Mouse (Mus musculus): Measurements from ENCODE around the gene Max. TPM values are rescaled to one million over a fixed set of nuclear protein-coding genes. Genes with fewer than 3 reads are reported as not detected.

Max gene
- polyA plus RNA-seq, 1 experiment from 2014 or later = 11.6 TPM

DNA sequence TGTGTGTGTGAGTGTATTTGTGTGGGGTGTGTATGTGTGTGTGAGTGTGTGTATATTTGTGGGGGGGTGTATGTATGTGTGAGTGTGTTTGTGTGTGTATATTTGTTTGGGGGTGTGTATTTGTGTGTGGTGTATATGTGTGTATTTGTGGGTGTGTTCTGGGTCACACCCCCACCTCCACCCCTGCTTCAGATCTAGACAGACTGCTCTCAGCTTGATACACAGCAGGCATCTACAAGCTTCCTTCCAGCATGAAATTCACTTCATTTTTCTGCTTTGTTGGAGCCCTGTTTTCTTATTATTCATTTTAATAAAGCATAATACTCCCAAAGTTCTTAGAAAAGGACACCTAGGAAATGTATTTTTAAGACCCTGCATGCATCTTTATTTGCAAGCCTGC lies 63.9 kb downstream of the Max start:
- H3K9ac ChIP-seq (ENCODE audit: low read length) = no peak overlapping the region
- H3K9me3 ChIP-seq (replicated peaks; ENCODE audit: control insufficient read depth, low read length) = no peaks in the 10 kb centered on the region
- no peaks in the 10 kb centered on the region for H3K27me3 ChIP-seq (ENCODE audit: control insufficient read depth, insufficient read depth, low read length)
- H3K4me3 ChIP-seq (ENCODE audit: low read length) = no peak overlapping the region
- ATAC-seq (replicated peaks; ENCODE audit: extremely low read depth, insufficient read depth, low FRiP score) = no peak
- H3K36me3 ChIP-seq (ENCODE audit: control insufficient read depth, insufficient read depth) = peaks cover 2% of the 10 kb centered on the region; the same call in 1 of the 2 replicates
- H3K4me2 ChIP-seq (ENCODE audit: low read depth, low read length) = no peak overlapping the region
- H3K4me1 ChIP-seq (ENCODE audit: control insufficient read depth, insufficient read depth, low read length) = peaks cover 9% of the 10 kb centered on the region
- H3K27ac ChIP-seq (ENCODE audit: low read length) = no peak overlapping the region

DNA sequence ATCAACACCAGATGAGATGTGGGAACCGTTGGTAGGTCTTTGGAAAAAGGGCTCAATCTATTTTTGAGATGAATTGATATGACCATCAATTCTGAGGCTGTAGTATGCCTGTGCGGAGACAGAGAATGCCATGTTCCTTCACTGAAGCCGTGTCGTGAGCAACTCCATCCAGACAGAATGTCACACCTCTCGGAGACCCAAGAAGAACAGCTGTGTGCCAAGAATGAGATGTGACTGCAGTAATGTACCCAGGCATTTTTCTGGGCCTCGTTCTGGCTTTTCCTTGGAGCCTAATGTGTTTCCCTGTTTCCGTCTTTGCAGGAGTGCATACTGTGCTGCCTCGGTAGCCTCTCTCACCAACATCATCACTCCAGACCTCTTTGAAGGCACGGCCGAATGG lies 65.0 kb downstream of the Max start:
- peaks cover 9% of the 10 kb centered on the region for H3K4me1 ChIP-seq (ENCODE audit: control insufficient read depth, insufficient read depth, low read length)
- no peak overlapping the region for H3K4me3 ChIP-seq (ENCODE audit: low read length)
- no peak overlapping the region for H3K9ac ChIP-seq (ENCODE audit: low read length)
- no peak overlapping the region for H3K27ac ChIP-seq (ENCODE audit: low read length)
- ATAC-seq (replicated peaks; ENCODE audit: extremely low read depth, insufficient read depth, low FRiP score) = no peak
- no peaks in the 10 kb centered on the region for H3K27me3 ChIP-seq (ENCODE audit: control insufficient read depth, insufficient read depth, low read length)
- no peaks in the 10 kb centered on the region for H3K9me3 ChIP-seq (replicated peaks; ENCODE audit: control insufficient read depth, low read length)
- H3K36me3 ChIP-seq (ENCODE audit: control insufficient read depth, insufficient read depth) = peaks cover 7% of the 10 kb centered on the region
- H3K4me2 ChIP-seq (ENCODE audit: low read depth, low read length) = no peak overlapping the region
- WGBS = 80% methylated on average over 10 of the region's 10 CpGs

DNA sequence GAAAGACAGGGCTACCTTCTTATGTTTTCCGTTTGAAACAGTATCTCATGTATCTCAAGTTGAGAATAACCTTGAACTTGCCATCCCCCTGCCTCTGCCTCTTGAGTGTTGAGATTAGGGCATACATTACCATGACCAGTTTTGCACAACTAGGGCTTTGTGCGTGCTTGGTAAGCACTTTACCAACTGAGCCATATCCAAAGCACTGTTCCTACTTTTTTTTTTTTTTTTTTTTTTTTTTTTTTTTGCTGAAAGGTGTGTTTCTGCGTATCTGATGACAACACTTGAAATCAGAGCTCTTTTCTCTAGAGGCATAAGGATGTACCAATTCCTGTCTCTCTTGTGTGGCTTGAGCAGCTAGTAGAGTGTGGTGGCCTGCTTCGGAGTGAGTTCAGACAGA lies 65.4 kb downstream of the Max start:
- ATAC-seq (replicated peaks; ENCODE audit: extremely low read depth, insufficient read depth, low FRiP score) = no peak
- Histone ChIP-seq H3K9ac (ENCODE audit: low read length) (no peak overlapping the region), H3K27me3 (ENCODE audit: control insufficient read depth, insufficient read depth, low read length) (no peaks in the 10 kb centered on the region), H3K27ac (ENCODE audit: low read length) (no peak overlapping the region), H3K4me3 (ENCODE audit: low read length) (no peak overlapping the region), H3K4me2 (ENCODE audit: low read depth, low read length) (no peak overlapping the region), H3K4me1 (ENCODE audit: control insufficient read depth, insufficient read depth, low read length) (peaks cover 12% of the 10 kb centered on the region), H3K9me3 (replicated peaks; ENCODE audit: control insufficient read depth, low read length) (no peaks in the 10 kb centered on the region), H3K36me3 (ENCODE audit: control insufficient read depth, insufficient read depth) (peaks cover 10% of the 10 kb centered on the region)
- 90% methylated on average over 4 of the region's 4 CpGs for WGBS

DNA sequence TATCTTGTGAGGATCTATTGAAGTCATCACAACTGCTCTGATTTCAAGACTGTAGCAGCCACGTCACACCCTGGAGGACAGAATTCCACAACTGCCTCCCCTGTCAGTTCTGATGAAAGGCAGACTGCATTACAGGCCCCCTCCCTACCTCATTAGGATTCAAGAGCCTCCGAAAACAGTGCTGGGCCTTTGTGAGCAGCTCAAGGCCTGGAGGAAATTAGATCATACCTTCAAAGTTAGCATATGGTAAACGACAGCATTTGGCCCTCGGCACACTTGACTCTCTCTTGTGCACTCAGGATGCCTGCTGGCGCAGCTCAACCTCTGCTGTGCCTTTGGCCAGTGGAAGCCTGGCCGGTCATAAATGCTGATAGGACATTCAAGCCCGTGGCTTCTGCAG lies 66.2 kb downstream of the Max start:
- 24% methylated on average over 7 of the region's 7 CpGs for WGBS
- no peaks in the 10 kb centered on the region for H3K9me3 ChIP-seq (replicated peaks; ENCODE audit: control insufficient read depth, low read length)
- peak overlapping the region; percentile 61 for H3K27ac ChIP-seq (ENCODE audit: low read length)
- peak; percentile 63 for ATAC-seq (replicated peaks; ENCODE audit: extremely low read depth, insufficient read depth, low FRiP score)
- H3K36me3 ChIP-seq (ENCODE audit: control insufficient read depth, insufficient read depth) = peaks cover 10% of the 10 kb centered on the region
- peaks cover 17% of the 10 kb centered on the region for H3K4me1 ChIP-seq (ENCODE audit: control insufficient read depth, insufficient read depth, low read length)
- peak overlapping the region; percentile 29; the same call in 1 of the 2 replicates for H3K9ac ChIP-seq (ENCODE audit: low read length)
- no peaks in the 10 kb centered on the region for H3K27me3 ChIP-seq (ENCODE audit: control insufficient read depth, insufficient read depth, low read length)
- no peak overlapping the region for H3K4me3 ChIP-seq (ENCODE audit: low read length)
- no peak overlapping the region for H3K4me2 ChIP-seq (ENCODE audit: low read depth, low read length)

DNA sequence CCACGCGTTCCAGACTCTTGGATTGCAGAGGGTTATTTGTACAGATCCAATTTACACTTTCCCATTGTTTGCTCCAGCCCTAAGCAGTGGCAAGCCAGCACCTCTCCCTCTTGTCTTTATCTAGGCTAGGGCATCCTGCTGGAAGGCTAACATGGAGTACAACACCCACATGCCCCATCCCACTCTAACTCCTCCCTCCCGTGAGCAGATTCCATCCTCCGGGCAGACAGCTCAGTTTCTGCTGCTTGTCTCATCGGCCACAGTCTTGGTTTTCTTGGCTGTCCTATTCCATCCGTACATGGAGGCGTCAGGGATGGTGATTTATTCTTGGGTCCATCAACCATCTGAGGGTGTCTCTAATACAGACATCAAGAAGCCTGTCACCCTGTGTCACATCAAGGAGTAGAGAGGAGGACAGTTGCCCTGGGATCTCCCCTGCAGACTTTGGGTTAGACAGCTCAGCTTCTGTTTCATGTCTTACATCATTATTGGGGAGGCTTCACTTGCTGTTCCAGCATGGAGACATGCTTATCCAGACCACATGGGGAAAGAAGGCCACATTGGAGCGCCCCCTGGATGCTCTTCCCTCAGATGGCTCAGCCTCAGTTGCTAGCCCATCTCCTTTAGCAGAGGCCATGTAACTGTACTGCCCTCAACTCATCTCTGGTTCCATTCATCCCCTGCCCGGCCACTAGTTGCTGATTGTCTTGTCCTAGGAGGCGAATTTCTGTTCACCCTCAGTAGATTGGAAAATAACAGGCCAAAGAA lies 67.0 kb downstream of the Max start:
- H3K4me3 ChIP-seq (ENCODE audit: low read length) = no peak overlapping the region
- ATAC-seq (replicated peaks; ENCODE audit: extremely low read depth, insufficient read depth, low FRiP score) = no peak
- 71% methylated on average over 10 of the region's 10 CpGs for WGBS
- peaks cover 10% of the 10 kb centered on the region for H3K36me3 ChIP-seq (ENCODE audit: control insufficient read depth, insufficient read depth)
- H3K9ac ChIP-seq (ENCODE audit: low read length) = no peak overlapping the region
- peak overlapping the region; percentile 61; the same call in 1 of the 2 replicates for H3K27ac ChIP-seq (ENCODE audit: low read length)
- no peaks in the 10 kb centered on the region for H3K27me3 ChIP-seq (ENCODE audit: control insufficient read depth, insufficient read depth, low read length)
- no peaks in the 10 kb centered on the region for H3K9me3 ChIP-seq (replicated peaks; ENCODE audit: control insufficient read depth, low read length)
- H3K4me2 ChIP-seq (ENCODE audit: low read depth, low read length) = no peak overlapping the region
- peaks cover 17% of the 10 kb centered on the region for H3K4me1 ChIP-seq (ENCODE audit: control insufficient read depth, insufficient read depth, low read length)

DNA sequence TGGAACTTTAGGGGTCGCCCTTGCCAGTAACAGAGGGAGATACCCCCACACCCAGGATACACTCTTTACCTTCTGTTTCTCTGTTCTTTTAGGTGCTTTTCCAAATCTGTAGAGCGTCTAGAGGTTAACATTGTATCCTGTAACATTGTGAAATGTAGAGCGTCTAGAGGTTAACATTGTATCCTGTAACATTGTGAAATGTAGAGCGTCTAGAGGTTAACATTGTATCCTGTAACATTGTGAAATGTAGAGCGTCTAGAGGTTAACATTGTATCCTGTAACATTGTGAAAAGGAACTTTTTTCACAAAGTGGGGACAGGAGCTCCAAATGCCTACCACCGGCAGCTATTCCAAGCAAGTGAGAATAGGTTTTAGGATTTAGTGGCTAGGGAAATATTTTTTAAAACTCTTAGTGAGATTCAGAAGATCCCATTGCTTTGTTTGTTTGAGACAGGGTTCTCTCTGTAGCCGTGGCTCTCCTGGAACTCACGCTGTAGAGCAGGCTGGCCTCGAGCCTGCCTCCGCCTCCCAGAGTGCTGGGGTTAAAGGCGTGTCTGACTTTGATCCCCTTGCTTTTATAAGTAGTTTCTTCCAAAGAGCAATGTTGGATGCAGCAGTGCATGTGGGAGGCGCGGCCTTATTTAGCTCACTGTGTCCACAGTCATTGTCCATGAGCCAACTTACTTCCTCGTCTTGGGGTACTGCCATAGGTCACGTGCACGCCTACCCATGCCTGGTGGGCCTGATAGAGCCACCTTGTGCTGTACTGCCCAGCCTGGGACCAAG lies 68.9 kb downstream of the Max start:
- Histone ChIP-seq H3K27ac (ENCODE audit: low read length) (no peak overlapping the region), H3K4me1 (ENCODE audit: control insufficient read depth, insufficient read depth, low read length) (peaks cover 17% of the 10 kb centered on the region), H3K4me2 (ENCODE audit: low read depth, low read length) (no peak overlapping the region), H3K36me3 (ENCODE audit: control insufficient read depth, insufficient read depth) (peaks cover 10% of the 10 kb centered on the region), H3K4me3 (ENCODE audit: low read length) (no peak overlapping the region), H3K9me3 (replicated peaks; ENCODE audit: control insufficient read depth, low read length) (no peaks in the 10 kb centered on the region), H3K27me3 (ENCODE audit: control insufficient read depth, insufficient read depth, low read length) (no peaks in the 10 kb centered on the region), H3K9ac (ENCODE audit: low read length) (no peak overlapping the region)
- ATAC-seq (replicated peaks; ENCODE audit: extremely low read depth, insufficient read depth, low FRiP score) = no peak
- WGBS = 87% methylated on average over 16 of the region's 16 CpGs

DNA sequence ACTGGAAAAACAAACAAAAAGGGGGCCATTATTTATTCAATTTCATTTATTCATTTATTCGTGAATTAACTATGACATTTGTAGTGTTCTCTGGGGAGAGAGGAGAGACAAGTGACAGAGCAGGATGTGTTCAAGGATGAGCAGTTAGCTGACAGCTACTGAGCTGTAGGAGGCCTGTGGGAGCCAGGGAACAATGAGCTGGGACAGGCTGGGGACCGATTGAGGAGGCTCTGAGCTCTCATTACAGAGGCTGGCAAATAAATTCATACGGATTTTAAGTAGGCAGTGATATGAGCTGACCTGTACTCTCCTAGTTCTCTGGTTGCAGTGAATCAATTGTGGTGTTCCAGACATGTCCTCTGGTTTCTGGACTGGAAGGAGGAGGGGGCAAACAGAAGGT lies 70.8 kb downstream of the Max start:
- Histone ChIP-seq H3K27ac (ENCODE audit: low read length) (no peak overlapping the region), H3K9ac (ENCODE audit: low read length) (no peak overlapping the region)
- 64% methylated on average over 3 of the region's 3 CpGs for WGBS

DNA sequence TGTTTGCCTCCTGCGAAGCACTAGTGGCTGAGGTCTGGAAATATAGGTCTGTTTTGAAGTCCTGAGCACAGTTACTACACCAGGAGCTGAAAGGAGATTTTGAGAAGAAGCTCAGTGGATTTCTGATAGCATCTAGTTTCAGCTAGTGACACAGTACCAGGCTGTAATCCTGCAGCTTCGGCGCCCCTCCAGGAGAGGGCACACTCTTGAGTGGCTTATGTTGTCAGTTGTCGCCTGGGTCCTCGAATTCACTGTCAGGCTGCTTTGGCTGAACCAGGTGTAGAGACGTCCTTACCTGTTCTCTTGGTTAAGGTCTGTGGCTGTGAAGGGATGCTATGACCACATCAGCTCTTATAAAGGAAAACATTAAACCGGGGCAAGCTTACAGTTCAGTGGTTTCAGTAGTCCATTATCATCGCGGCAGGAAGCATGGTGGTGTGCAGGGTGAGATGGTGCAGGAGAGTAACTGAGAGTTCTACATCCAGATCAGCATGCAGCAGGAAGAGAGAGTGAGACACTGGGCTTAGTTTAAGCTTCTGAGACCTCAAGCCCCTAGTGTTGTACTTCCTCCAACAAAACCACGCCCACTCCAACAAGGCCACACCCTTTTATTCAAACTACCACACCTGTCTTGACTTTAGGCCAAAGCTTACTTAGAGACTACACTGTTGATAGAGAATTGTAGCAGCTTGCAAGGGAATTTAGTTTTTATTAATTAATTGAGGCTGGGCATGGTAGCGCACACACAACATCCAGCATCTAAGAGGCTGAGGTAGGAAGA lies 72.4 kb downstream of the Max start:
- no peak overlapping the region for H3K9ac ChIP-seq (ENCODE audit: low read length)
- no peaks in the 10 kb centered on the region for H3K9me3 ChIP-seq (replicated peaks; ENCODE audit: control insufficient read depth, low read length)
- no peak for ATAC-seq (replicated peaks; ENCODE audit: extremely low read depth, insufficient read depth, low FRiP score)
- 87% methylated on average over 11 of the region's 11 CpGs for WGBS
- no peak overlapping the region for H3K27ac ChIP-seq (ENCODE audit: low read length)
- H3K4me2 ChIP-seq (ENCODE audit: low read depth, low read length) = no peak overlapping the region
- H3K4me3 ChIP-seq (ENCODE audit: low read length) = no peak overlapping the region
- H3K36me3 ChIP-seq (ENCODE audit: control insufficient read depth, insufficient read depth) = peaks cover 8% of the 10 kb centered on the region
- no peaks in the 10 kb centered on the region for H3K27me3 ChIP-seq (ENCODE audit: control insufficient read depth, insufficient read depth, low read length)
- H3K4me1 ChIP-seq (ENCODE audit: control insufficient read depth, insufficient read depth, low read length) = 0 out of 2 replicates have a peak, but pooled peaks cover 8% of the 10 kb centered on the region

More for the DNA sequence above, 70.8 kb downstream of the Max start:
- H3K4me3 ChIP-seq (ENCODE audit: low read length) = no peak overlapping the region
- no peaks in the 10 kb centered on the region for H3K9me3 ChIP-seq (replicated peaks; ENCODE audit: control insufficient read depth, low read length)
- no peaks in the 10 kb centered on the region for H3K27me3 ChIP-seq (ENCODE audit: control insufficient read depth, insufficient read depth, low read length)
- ATAC-seq (replicated peaks; ENCODE audit: extremely low read depth, insufficient read depth, low FRiP score) = no peak
- no peak overlapping the region for H3K4me2 ChIP-seq (ENCODE audit: low read depth, low read length)
- H3K36me3 ChIP-seq (ENCODE audit: control insufficient read depth, insufficient read depth) = peaks cover 8% of the 10 kb centered on the region
- peaks cover 17% of the 10 kb centered on the region for H3K4me1 ChIP-seq (ENCODE audit: control insufficient read depth, insufficient read depth, low read length)
